Mouse (Mus musculus) stomach, embryonic 15.5 days (tissue): ENCODE measurements at regions not wholly inside any gene's neighbourhood (a gene's known extent, or its start where the extent isn't known, plus 50 kb on each side); places are given as distances from the start of the nearest gene placed in this dataset.

ENCODE experiments used
- ATAC-seq: fragments of 200-750 bp; cut with Nextera tagmentation; 2 replicates; pipeline ENCODE4 v1.8.0; 2017; ENCODE audit warnings: low read depth, moderate number of reproducible peaks, moderate TSS enrichment; ENCODE audit not compliant: insufficient read depth, low FRiP score
- H3K27ac ChIP-seq: fragments of 300-500 bp; sonication (generic); 2 replicates; pipeline ENCODE4 v1.5.1; 2015; ENCODE audit warnings: mild to moderate bottlenecking, inconsistent platforms
- H3K27me3 ChIP-seq: fragments of 300-500 bp; sonication (generic); replicated peaks from 2 replicates; pipeline ENCODE4 v1.6.1; 2015; ENCODE audit warnings: inconsistent platforms
- H3K36me3 ChIP-seq: fragments of 300-500 bp; sonication (generic); 2 replicates; pipeline ENCODE4 v1.6.1; 2015; ENCODE audit warnings: inconsistent platforms
- H3K4me1 ChIP-seq: fragments of 300-500 bp; sonication (generic); 2 replicates; pipeline ENCODE4 v1.6.1; 2015; ENCODE audit warnings: inconsistent platforms
- H3K4me2 ChIP-seq: fragments of 300-500 bp; sonication (generic); 2 replicates; pipeline ENCODE4 v1.6.1; 2015; ENCODE audit warnings: mild to moderate bottlenecking, inconsistent platforms
- H3K4me3 ChIP-seq: fragments of 300-500 bp; sonication (generic); replicated peaks from 2 replicates; pipeline ENCODE4 v1.5.1; 2015; ENCODE audit warnings: inconsistent platforms
- H3K9ac ChIP-seq: fragments of 300-500 bp; sonication (generic); 2 replicates; pipeline ENCODE4 v1.6.1; 2015; ENCODE audit warnings: inconsistent platforms
- H3K9me3 ChIP-seq: fragments of 300-500 bp; sonication (generic); 2 replicates; pipeline ENCODE4 v1.6.1; 2016; ENCODE audit warnings: inconsistent platforms
- WGBS: fragments of 180-500 bp; shearing (Covaris S2); methylation state at CpG from one replicate; pipeline ENCODE4 v1.1.7; 2015; 5-methylcytosine and 5-hydroxymethylcytosine counted together

DNA sequence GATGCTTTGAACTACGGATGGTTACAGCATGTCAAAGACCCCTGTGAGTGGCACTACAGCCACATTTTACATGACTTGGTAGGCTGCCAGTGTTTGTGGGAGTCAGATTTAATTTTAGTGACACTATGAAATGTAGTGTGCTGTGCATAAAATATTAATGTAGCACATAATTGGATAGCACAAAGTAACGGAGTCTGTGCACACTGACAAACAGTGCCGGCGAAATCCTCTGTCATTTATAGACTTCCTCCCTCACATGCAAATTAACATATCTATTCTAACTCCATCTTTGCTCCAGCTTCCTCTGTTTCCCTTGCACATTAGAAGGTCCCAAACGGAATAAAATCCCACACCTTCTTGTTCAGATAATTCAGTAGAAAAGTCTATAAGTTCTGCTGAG is 515.3 kb downstream of the Psat1 start:
- H3K27ac ChIP-seq, result no peak overlapping the region
- no peaks in the 10 kb centered on the region for H3K27me3 ChIP-seq
- no peak overlapping the region for H3K9ac ChIP-seq
- no peaks in the 10 kb centered on the region for H3K4me1 ChIP-seq
- H3K4me2 ChIP-seq, result no peak overlapping the region
- H3K4me3 ChIP-seq, result no peak overlapping the region
- 86% methylated on average over 5 of the region's 5 CpGs for WGBS
- ATAC-seq, result no peak
- H3K36me3 ChIP-seq, result no peaks in the 10 kb centered on the region
- H3K9me3 ChIP-seq, result no peaks in the 10 kb centered on the region

- Histone ChIP-seq H3K4me1 (no peaks in the 10 kb centered on the region), H3K4me3 (no peak overlapping the region), H3K9ac (no peak overlapping the region), H3K27ac (no peak overlapping the region), H3K36me3 (no peaks in the 10 kb centered on the region), H3K9me3 (no peaks in the 10 kb centered on the region), H3K4me2 (no peak overlapping the region), H3K27me3 (no peaks in the 10 kb centered on the region)
- WGBS, result 41% methylated on average over 3 of the region's 3 CpGs
- ATAC-seq, result no peak
Observed at GRCm38 (mm10) chr19:15421311-15421710, 525.8 kb downstream of the Psat1 start.

GRCm38 (mm10) chr19:15398624-15399023 is 548.5 kb downstream of the Psat1 start:
- H3K9ac ChIP-seq, result no peak overlapping the region
- no peaks in the 10 kb centered on the region for H3K9me3 ChIP-seq
- no peak for ATAC-seq
- H3K27ac ChIP-seq, result no peak overlapping the region
- H3K4me1 ChIP-seq, result no peaks in the 10 kb centered on the region
- no peak overlapping the region for H3K4me3 ChIP-seq
- no peaks in the 10 kb centered on the region for H3K27me3 ChIP-seq
- WGBS, result 76% methylated on average over 3 of the region's 3 CpGs
- no peaks in the 10 kb centered on the region for H3K36me3 ChIP-seq
- no peak overlapping the region for H3K4me2 ChIP-seq

DNA sequence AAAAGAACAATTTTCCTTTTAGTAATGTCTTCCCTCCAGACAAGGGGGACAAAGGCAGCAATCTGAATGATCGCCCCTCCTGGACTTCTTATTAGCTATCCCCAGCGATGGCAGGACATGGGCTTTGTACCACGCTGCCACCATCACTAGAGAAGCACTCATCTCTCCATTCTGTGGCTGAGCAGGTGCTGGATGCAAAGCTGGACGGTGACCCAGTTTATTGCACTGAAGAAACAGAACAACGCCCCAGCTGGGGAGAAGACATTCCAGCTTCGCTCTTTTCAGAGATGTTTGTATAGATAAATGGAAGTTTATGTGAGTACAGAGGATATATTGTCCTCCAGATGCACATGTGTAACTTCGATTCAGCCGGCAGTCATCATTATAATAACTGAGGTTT is 575.5 kb downstream of the Psat1 start:
- H3K9ac ChIP-seq, result no peak overlapping the region
- ATAC-seq, result no peak
- no peak overlapping the region for H3K4me2 ChIP-seq
- H3K27ac ChIP-seq, result no peak overlapping the region
- H3K4me1 ChIP-seq, result no peaks in the 10 kb centered on the region
- no peak overlapping the region for H3K4me3 ChIP-seq
- no peaks in the 10 kb centered on the region for H3K36me3 ChIP-seq
- WGBS, result 52% methylated on average over 8 of the region's 8 CpGs
- no peaks in the 10 kb centered on the region for H3K27me3 ChIP-seq
- no peaks in the 10 kb centered on the region for H3K9me3 ChIP-seq

- no peak overlapping the region for H3K4me3 ChIP-seq
- no peak overlapping the region for H3K9ac ChIP-seq
- 55% methylated on average over 2 of the region's 2 CpGs for WGBS
- H3K4me1 ChIP-seq, result no peaks in the 10 kb centered on the region
- H3K36me3 ChIP-seq, result no peaks in the 10 kb centered on the region
- H3K4me2 ChIP-seq, result no peak overlapping the region
- no peak overlapping the region for H3K27ac ChIP-seq
- H3K27me3 ChIP-seq, result no peaks in the 10 kb centered on the region
- no peaks in the 10 kb centered on the region for H3K9me3 ChIP-seq
- ATAC-seq, result no peak
Observed at GRCm38 (mm10) chr19:15366951-15367350, 580.2 kb downstream of the Psat1 start.

DNA sequence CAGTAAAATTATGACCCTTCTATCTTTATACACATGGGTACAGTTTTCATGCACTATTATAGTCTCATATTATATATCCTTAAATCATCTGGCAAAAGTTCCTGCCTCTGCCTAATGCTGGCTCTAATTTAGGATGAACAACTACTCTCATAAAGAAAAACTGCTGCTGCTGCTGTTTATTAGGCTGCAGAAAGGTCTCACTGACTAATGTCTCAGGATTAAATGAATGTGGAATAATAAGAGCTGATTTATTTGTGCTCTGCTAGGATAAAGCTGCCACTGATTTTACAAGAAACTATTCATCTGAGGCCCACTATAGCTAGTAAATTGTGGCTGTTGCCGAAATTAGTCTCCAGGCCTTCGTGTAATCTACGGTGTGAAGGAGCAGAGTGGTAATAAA is 590.0 kb downstream of the Psat1 start:
- H3K4me3 ChIP-seq, result no peak overlapping the region
- no peak overlapping the region for H3K4me2 ChIP-seq
- H3K36me3 ChIP-seq, result no peaks in the 10 kb centered on the region
- ATAC-seq, result no peak
- H3K9me3 ChIP-seq, result no peaks in the 10 kb centered on the region
- H3K27me3 ChIP-seq, result no peaks in the 10 kb centered on the region
- H3K27ac ChIP-seq, result no peak overlapping the region
- H3K9ac ChIP-seq, result no peak overlapping the region
- 80% methylated on average over 3 of the region's 3 CpGs for WGBS
- H3K4me1 ChIP-seq, result no peaks in the 10 kb centered on the region

GRCm38 (mm10) chr19:15348356-15348755 is 598.8 kb downstream of the Psat1 start:
- Histone ChIP-seq H3K9me3 (no peaks in the 10 kb centered on the region), H3K27ac (no peak overlapping the region), H3K9ac (no peak overlapping the region), H3K36me3 (no peaks in the 10 kb centered on the region), H3K4me2 (no peak overlapping the region), H3K27me3 (no peaks in the 10 kb centered on the region), H3K4me3 (no peak overlapping the region), H3K4me1 (no peaks in the 10 kb centered on the region)
- 76% methylated on average over 3 of the region's 3 CpGs for WGBS
- ATAC-seq, result no peak

DNA sequence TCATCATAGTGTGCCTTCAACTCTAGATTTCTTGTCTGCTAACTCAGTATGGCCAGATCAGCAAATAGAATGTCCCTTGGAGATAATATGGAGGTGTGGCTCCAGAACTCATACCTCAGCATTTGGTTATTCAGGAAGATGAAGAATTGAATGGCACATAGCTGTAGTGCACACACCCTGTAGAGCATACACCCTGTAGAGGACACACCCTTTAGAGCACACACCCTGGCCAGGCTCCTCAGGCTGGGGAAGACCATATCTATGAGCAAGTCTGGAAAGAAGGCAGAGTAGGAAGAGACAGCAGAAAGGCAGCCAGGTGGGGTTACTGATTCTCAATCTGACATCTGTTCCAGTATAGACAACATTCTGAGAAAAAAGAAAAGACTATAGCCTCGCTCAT is 604.9 kb downstream of the Psat1 start:
- no peak overlapping the region for H3K4me3 ChIP-seq
- no peaks in the 10 kb centered on the region for H3K9me3 ChIP-seq
- H3K4me1 ChIP-seq, result no peaks in the 10 kb centered on the region
- H3K36me3 ChIP-seq, result no peaks in the 10 kb centered on the region
- whole genome bisulfite sequencing, result 81% methylated on average over 1 of the region's 1 CpGs
- no peak overlapping the region for H3K4me2 ChIP-seq
- no peak for ATAC-seq
- no peak overlapping the region for H3K27ac ChIP-seq
- no peaks in the 10 kb centered on the region for H3K27me3 ChIP-seq
- no peak overlapping the region for H3K9ac ChIP-seq

DNA sequence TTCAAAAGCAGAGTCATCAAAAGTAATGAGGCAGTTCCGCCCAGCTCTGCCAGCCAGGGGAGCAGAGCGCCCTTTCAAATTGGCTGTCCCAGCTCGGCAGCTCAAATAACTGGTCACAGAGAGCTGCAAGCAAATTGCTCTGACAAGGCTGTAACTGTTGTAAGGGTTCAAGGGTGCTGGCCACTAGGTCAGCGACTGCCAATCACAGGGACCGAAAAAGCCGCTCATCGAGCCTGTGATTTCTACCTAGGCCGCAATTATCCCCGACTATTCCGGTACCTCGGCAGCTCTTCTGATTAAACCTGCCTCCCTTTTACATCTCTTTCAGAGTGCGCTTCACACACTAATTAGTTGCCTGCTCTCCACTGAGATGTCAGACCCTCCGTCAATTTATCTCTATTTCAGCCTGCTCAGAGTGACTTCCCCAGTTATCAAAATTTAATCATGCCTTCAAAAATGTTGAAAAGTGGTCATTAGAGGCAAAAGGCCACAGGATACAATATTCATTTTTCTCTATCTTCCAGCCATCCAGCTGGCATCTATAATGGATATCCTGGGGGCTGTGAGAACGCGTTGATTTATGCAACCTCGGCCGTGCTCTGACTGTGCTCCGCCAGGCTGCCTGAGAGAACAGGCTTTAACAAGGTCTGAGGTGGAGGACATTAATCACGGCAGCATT is 606.7 kb downstream of the Psat1 start:
- no peak overlapping the region for H3K27ac ChIP-seq
- no peaks in the 10 kb centered on the region for H3K4me1 ChIP-seq
- 45% methylated on average over 19 of the region's 19 CpGs for WGBS
- no peaks in the 10 kb centered on the region for H3K27me3 ChIP-seq
- no peak overlapping the region for H3K4me3 ChIP-seq
- no peaks in the 10 kb centered on the region for H3K9me3 ChIP-seq
- no peak overlapping the region for H3K9ac ChIP-seq
- H3K4me2 ChIP-seq, result no peak overlapping the region
- no peak for ATAC-seq
- H3K36me3 ChIP-seq, result no peaks in the 10 kb centered on the region

DNA sequence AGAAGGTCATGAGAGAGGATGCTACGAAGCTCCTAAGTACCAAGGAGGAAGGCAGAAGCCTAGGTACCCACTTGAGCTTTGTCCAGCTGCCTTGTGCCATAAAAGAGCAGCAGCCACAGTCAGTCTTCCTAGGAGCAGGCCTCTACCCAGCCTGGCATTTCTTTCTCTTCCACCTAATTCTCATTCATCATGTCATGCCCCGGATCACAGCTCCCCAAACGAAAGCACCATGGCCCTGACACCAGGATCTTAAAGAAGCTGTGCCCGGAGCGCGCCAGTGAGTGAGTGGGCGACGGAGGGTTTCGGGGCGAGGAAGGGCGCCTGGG is 607.2 kb downstream of the Psat1 start:
- Histone ChIP-seq H3K4me1 (no peaks in the 10 kb centered on the region), H3K36me3 (no peaks in the 10 kb centered on the region), H3K27me3 (no peaks in the 10 kb centered on the region), H3K27ac (no peak overlapping the region), H3K4me2 (no peak overlapping the region), H3K9ac (no peak overlapping the region), H3K9me3 (no peaks in the 10 kb centered on the region), H3K4me3 (no peak overlapping the region)
- 58% methylated on average over 11 of the region's 11 CpGs for WGBS
- no peak for ATAC-seq

DNA sequence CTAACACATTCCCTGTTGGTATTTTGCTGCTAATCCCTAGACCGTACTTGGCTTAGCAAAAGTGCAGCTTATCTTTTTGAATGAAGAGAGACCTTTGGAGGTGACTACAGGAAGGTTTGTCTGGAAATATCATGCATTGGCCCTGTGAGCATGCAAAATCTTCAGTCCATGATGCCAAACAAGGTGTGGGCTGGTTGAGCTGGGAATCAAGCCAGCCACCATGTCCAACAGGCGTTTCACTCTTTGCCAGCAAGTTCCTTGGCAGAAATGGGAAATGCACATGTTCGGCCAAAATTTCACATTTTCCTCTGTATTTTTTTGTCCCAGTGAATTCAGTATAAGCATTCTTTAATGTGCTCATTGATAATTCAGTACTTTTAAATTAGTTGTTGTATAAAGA is 617.0 kb downstream of the Psat1 start:
- Histone ChIP-seq H3K9ac (no peak overlapping the region), H3K4me1 (no peaks in the 10 kb centered on the region), H3K9me3 (no peaks in the 10 kb centered on the region), H3K4me3 (no peak overlapping the region), H3K27ac (no peak overlapping the region), H3K36me3 (no peaks in the 10 kb centered on the region), H3K27me3 (no peaks in the 10 kb centered on the region), H3K4me2 (no peak overlapping the region)
- ATAC-seq, result no peak
- WGBS, result 75% methylated on average over 3 of the region's 3 CpGs

GRCm38 (mm10) chr19:15299474-15299873 is 647.7 kb downstream of the Psat1 start:
- no peaks in the 10 kb centered on the region for H3K4me1 ChIP-seq
- no peak for ATAC-seq
- no peaks in the 10 kb centered on the region for H3K36me3 ChIP-seq
- no peak overlapping the region for H3K4me3 ChIP-seq
- no peaks in the 10 kb centered on the region for H3K9me3 ChIP-seq
- no peak overlapping the region for H3K4me2 ChIP-seq
- H3K27me3 ChIP-seq, result no peaks in the 10 kb centered on the region
- H3K27ac ChIP-seq, result no peak overlapping the region
- WGBS, result 32% methylated on average over 6 of the region's 6 CpGs
- H3K9ac ChIP-seq, result no peak overlapping the region

DNA sequence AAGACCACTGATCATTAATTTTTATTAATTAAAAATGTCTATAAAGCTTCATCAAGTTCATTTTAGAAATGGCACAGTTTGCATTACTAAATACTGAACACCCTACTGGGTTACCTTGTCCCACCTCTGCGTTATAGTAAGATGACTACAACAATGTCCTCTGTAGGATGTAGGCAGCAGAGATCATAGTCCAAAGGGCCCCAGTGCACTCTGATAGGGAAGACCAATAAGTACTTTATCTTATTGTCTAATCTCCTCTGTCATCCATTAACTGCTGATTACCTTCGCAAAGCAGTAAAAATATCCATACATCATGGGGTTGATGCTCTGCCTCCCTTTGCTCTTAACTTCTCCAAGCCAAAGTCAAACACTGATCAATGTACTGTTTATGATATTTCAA is 662.1 kb downstream of the Psat1 start:
- H3K9ac ChIP-seq, result no peak overlapping the region
- H3K4me2 ChIP-seq, result no peak overlapping the region
- 69% methylated on average over 2 of the region's 2 CpGs for WGBS
- no peaks in the 10 kb centered on the region for H3K36me3 ChIP-seq
- no peak overlapping the region for H3K4me3 ChIP-seq
- no peaks in the 10 kb centered on the region for H3K4me1 ChIP-seq
- no peaks in the 10 kb centered on the region for H3K27me3 ChIP-seq
- H3K9me3 ChIP-seq, result no peaks in the 10 kb centered on the region
- no peak overlapping the region for H3K27ac ChIP-seq
- ATAC-seq, result no peak
